Mouse (Mus musculus) lung, postnatal 14 days (tissue): ENCODE results near the gene Pkmyt1.

Experiments used
- DNase-seq: peaks from one replicate; pipeline ENCODE4 v3.0.0; 2021

Pkmyt1 gene

DNA sequence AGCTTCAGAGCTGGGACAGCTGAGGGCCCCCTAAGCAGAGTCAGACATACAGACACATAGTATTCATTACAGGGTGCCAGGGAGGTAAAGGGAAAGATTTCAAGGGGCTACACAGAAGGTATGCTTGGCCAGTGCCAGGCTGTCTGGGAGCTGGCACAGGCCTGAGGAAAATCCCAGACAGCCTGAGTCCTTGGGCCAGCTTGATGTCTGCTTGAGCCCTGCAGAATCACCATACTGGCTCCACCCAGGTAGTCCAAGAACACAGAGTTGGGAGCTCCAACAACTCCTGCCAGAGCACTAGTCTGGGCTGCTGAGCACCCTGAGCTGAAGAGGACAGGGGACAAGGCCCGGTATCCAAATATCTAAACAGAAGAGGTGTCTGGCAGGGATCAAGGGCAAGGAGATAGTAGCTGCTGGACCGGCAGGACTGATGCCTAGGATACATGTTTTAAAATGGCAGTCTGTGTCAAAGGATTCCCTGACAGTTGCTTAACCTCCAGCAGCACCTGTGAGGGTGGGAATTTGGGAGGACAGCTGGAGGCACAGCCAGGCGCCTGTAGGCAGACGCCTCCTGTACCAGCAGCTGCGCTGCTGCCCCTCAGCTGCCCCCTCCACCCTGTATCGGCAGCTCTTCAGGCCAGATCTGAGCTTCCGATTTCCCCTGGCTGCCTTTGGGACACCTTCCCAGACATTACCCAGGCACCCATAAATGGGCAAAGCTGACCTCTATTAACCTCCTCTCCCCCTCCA, 3.6 kb upstream of the Pkmyt1 start, which contains the start of gene 1520401A03Rik:
Gene 1520401A03Rik (minus strand): TSS at position 408 of the 750 bp plus-strand sequence.
- DNase-seq: no peak

DNA sequence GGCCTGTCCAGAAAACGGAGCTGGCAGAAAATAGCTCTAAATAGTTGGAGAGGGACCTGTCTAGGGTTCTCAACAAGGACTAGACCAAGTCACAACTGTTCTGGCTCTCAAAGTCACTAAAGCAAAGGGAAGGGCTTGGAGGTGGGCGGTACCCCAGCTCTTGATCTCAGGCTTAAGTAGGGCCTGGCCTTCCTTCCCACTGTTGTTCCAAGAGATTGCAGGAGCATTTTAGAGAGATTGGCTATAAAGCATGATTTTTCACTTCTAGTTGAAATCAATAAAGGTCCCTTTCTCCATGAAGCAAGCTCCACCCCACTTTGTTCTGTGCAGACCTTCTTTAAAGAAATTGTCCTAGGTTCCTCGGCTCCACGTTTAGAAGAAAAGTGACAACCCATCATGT, 659 bp upstream of the Pkmyt1 start:
- no peak for DNase-seq

DNA sequence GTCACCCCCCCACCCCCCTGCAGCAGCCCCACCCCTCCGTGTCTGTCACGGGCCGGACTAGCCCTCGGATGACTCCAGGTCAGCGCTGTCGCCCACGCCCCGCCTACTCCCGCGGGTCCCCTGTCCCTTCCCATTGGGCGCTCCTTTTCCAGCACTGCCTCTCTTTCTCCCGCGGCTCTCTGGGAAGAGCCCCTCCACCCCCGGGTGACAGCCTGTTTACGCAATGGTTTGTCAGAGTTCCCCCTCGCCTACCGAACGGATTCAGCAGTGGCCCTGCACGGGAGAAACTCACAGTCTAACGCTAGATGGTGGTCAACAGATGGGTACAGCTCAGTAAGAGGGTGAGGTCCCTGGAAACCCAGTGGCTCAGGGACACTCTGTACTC, 614 bp downstream of the Pkmyt1 start:
- DNase-seq: peak; percentile 83

DNA sequence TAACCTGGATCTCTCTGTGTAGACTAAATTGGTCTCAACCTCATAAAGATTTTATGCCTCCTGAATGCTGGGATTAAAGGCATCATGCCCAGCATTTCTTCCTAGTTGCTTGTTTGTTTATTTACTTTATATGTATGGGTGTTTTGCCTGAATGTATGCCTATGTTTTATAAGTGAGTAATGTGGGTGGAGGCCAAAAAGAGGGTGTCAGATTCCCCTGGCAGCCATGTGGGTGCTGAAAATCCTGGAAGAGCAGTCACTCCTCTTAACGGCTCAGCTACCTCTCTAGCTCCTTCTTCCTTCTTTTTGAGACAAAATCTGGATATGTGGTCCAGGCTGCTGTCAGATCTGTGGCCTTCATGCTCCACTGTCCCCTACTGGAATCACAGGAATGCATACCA, 4.3 kb downstream of the Pkmyt1 start:
- no peak for DNase-seq

DNA sequence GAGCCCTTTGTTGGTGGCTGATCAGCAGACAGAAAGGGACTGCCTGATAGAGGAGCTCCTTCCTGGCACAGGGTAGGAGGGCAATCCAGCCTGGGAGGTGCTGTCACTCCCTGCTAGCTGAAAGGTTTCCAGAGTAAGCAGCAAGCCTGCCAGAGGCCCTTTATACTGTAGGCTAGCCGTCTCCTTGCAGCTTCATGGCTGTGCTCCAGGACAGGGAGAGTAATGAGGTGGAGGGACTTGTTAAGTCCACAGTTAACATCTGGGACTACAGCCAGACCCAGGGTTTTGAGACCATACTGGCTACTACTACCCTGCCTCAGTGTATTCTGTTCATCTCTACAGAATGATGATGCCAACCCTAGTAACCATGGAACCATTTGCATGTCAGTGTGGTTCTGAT, 8.2 kb downstream of the Pkmyt1 start:
- DNase-seq: no peak

DNA sequence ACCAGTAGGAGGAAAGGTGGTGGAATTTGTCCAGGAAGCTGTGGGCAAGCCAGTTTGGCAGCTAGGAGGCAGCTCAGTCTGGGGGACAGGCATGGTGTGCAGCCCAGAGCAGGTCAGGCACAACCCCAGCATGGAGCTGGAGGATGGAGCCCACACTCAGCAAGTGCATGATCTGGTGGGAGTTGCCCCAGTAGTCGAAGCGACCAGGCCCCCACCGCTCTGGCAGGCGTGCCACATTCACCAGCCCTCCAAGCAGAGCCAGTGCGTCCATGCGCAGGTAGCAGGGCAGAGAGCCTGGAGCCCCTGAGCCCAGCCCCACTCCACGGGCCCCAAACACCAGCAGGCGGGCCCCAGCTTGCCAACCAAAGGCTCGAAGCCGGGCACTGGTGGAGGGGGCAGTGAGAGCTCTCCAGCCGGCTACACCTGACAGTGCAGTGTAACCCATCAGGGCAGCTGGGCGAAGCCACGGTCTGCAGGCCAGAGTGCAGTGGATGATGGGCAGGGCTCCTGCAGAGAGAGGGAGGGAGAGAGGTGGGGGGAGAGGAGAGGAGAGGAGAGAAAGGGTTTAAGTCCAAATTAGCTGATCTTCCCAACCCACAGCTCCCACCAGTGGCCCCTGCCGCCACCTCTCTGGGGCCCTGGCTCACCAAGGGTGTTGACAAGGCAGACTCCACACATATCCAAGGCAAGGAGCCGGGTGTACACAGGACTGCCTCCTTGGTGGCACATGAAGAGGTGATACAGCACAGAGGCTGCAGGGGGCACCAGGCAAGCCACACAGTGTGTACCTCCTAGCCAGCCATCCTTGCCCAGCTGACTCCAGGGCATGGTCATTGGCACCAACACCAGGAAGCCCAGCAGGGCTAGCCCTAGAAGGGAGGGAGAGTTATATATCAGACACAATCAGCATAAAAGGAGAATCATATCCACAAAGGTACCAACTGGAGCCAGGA, 11.6 kb downstream of the Pkmyt1 start:
- DNase-seq: no peak

DNA sequence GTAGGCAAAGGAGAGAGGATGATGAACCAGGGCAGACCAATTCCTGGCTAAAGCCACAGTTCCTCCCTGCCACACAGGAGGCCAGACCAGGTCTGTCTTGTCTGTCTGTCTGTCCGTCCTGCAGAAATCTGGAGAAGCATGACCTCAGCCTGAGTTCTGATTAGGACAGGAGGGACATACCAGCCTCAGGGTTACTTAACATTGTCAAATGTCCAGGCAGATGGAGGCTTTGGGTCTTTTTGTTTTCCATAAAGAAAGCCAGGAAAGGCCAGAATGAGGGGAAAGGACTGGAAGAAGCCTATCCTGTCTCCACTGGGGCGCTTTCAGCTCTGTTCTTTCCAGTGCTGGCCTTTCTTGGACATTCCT, 12.7 kb downstream of the Pkmyt1 start:
- DNase-seq: no peak

DNA sequence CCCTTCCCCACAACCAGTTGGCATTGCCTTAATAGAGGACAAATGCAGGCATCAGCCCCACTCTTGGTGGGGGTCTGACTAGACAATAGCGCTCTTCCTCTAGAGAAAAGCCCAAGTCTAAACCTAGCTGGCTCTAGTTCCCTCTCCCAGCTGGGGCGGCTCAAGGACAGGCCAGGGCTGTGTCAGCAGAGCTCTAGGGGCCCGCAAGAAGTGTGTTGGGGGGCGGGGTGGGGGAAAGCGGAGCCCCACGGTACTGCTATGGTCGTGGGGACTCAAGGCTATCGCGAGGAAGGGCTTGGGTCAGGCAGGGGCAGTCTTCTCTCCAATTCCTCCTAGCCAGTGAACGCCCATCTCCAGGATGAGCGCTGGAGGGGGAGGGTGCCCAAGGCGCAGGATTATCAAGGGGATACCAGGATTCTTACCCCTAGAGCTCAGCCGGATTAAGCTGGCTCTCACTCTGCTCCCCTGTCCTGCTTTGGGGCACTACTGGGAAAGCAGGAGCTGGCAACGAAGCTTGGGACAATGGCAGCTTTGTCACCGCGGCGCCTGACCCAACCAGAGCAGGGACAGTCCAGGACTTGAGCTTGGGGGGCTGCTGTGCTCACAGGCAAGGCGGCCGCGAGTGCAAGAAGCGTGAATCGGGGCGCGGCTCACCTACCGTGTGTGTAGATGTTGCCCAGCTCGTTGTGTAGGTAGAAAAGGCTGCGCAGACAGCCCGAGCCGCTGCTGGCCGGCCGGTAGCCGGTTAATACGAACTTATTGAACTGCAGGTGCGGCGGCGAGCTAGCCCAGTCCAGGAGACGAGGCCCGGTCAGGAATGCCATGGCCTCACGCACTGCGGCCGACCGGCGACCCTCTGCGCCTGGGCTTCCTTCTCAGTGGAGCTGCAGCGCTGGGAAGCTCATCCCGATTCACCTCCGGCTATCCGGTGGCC, 13.3 kb downstream of the Pkmyt1 start:
- DNase-seq: no peak

DNA sequence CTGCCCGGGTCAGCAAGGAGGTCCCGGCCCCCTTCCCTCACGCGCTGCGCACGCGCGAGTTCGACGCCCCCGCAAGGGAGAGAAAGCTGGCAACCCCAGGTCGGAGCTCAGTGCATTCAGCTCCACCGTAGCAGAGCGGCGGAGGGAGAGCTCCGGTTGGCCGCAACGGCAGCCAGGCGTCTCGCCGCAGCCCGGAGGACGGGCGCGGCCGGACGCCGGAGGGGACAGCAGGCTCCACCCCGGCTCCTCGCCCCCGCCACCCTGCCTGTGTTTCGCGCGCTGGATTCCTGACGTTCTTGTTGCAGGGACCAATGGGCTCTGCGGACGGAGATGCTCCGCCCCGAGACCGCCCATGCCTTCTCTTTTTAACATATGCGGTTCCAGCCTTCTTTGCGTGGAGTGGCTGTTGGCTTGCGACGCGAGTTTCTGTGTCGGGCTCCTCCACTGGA, 14.0 kb downstream of the Pkmyt1 start:
- peak; percentile 92 for DNase-seq

DNA sequence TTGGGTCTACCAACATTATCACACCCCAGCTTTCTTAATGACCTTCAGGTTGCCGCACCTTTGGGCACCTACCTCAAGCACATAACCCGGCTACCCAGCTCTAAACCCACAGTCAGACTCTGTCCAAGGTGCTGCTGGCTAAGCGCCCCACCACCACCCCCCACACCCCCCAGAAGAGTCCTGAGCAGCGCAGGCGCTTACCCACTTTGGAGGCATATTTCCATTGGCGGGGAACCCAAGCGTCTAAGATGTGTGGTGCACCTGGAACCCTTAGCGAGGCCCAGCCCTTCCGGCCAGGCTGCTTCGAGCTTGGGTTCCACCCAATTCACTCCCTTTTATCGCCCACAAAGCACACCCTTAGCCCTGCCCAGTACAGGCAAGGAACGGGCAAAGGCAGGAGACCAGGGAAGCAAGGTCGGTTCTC, 14.5 kb downstream of the Pkmyt1 start, which contains the start of gene Paqr4:
Gene Paqr4 (minus strand): TSS at position 270 of the 424 bp plus-strand sequence.
- no peak for DNase-seq

DNA sequence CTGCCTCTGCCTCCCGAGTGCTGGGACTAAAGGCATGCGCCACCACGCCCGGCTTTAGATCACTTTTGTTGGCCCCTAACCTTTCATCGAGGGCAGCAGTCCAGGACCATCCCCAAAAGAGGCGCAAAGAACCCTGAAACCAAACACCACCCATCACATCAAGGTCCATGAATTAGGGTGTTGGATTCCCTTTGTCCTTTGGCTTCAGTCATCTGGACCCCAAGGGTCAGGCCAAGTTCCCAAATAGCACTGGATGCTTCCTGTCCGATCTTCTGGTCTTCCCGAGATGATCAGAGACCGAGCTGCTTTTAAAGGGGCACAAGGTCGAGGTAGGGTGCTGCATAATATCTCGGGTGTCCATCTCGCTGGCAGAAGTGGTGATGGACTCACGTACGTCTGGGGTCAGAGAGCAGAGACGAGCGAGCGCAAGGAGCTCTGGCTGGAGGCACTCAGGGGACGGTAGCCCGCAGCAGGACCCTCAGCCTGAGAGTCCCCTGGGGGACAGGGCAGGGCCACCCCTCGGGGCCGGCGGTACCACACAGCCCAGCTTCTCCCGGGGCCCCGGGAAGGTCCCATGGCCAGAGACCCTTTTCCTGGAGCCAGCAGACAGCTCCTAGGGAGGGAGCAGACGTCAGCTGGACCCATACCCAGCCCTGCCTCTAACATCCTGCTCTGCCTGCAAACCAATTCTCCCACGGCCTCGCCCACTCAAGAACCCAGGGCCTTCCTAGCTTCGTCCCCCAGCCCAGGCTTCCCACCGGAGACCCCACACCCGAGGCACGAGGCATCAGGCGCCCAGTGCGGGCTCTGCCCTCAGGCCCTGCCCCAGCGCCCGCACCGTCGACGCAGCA, 15.4 kb downstream of the Pkmyt1 start:
- DNase-seq: no peak

DNA sequence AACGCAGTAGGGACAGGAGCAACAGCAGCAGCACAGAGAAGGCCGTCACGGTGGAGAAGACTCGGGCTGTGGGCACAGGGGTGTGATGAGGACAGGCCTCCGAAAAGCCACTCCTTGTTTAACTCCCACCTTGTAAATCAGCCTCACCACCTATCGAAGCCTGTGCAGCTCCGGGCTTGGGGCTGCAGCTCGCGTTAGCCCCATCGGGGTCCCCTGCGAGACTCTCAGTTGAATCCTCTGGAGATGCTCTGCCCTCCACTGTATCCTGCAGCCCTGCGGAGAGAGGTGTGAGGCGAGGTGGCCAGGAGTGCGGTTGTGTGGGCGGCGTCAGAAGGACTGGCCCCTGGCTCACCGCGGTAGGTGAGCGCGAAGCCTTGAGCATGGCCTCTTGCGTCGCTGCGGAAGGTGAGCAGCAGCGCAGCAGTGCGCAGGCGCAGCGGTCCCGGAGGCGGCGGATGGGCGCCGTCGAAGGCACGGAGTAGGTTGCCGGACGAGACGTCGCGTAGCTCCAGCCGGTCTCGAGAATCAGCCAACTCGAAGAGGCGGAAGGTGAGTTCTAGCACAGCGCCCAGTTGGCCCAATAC, 16.2 kb downstream of the Pkmyt1 start:
- DNase-seq: peak; percentile 40

DNA sequence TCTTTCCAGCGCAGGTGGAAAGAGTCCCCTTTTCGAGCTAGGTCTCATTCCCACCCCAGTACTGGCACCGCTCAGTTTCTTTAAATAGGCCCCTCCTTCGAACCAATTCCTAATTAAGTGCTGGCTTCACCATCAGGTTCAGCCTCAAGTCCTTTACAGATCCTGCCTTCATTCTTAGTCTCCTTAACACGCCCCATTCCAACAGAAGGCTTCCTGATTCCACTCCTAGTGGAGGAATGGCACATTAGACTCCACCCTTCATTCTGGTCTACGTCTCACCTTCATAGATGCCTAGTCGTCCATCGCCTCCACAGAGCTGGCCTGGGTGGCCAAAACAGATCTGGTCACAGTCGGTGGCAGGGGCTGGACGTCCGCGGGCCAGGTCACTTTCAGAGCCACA, 16.8 kb downstream of the Pkmyt1 start:
- no peak for DNase-seq

DNA sequence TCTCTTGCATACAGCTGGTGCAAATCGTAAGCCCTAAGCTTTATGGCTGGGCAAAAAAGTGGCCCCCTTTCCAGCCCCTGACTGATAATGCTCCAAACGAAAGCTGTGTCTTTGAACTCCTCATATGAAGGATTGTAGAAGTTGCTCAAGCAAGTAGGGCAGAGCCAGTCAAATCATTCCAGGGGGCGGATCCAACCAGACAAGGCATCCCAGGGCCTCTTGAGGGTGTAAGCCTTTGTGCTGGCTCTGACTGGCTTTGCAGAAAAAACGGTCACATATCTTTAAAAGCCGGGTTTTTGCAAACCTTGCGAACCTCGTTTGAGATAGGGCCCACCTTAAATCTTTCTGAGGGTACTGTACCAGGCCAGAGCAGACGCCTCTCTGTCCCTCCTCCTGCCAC, 17.9 kb downstream of the Pkmyt1 start:
- no peak for DNase-seq

DNA sequence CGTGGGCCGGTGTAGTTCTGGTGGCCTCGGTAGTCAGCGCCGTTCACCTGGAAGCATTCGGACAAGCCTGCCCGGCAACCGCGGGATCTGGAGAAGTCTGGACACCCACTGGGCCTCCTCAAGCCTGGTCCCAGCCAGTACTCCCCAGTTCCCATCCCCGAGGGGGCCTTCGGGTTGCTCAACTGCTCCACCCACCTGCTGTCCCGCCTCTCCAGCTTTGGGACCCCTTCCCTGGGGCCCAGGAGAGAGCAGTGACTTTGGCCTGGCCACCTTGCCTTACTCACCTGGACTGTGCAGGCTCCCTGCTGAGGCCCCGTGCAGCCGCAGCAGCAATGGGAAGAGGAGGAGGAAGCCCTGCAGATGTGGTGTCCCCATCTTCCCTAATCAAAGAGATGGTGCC, 18.5 kb downstream of the Pkmyt1 start:
- DNase-seq: no peak

DNA sequence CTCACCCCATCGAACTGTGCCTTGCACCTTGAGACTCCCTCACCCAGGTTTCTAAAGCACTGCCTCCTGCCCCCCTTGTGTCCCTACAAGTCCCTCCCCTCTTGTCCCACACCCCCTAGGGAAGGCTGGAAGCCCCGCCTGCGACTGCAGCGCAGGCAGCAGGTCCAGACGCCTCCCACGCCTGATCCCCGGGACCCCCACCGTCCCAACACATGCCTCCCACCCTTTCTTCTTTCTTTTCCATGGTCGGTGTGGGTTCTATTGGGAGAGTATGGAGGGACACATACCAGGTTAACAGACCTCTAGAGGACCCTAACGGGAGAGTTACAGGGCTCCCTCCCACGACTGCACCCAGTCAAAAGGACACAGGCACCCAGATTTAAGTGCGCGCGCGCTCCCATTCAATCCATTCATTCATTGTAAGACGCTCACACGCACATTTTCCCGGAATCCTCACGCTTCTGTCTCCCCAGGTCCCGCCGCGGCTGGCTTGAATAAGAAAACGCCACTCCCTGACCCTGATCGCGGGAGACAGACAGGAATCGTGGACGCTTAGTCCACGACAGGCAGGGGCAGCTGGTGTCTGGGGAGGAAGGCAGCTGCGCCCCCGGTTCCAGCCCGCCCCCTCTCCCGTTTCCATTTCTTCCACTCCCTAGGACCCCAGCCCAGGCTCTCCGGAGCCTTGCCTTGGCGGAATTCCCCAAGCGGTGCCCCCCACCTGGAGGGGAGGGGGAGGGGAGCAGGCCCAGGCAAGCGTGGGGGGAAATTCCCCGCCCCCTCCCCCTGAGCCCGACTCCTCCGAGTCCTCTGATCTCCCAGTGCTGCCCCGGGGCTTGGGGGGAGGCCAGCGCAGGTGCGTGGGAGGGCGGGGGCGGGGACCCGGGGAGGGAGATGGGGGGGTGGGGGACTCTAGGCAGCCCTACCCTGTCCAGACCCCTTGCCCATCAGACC, 19.4 kb downstream of the Pkmyt1 start, which contains the start of gene Kremen2:
Gene Kremen2 (minus strand): TSS at position 533 of the 951 bp plus-strand sequence.
- no peak for DNase-seq

DNA sequence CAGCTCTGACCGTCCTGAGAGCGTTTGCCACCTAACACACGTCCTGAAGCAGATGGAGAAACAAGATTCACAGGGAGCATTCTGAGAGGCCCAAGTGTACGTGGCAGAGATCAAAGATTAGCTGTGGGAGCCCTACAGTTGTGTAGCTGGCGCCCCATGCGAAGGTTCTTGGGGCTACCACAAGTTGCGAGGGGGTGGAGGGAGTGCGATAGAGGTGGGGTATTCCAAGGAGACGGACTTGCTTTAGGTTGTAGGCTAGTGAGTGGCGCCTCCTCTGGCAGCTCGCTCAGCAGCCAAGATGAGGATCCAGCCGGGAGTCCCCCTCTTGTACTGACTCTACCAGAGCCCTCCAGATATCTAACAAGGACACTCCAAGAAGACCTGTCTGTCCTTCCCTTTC, 20.2 kb downstream of the Pkmyt1 start:
- DNase-seq: no peak

DNA sequence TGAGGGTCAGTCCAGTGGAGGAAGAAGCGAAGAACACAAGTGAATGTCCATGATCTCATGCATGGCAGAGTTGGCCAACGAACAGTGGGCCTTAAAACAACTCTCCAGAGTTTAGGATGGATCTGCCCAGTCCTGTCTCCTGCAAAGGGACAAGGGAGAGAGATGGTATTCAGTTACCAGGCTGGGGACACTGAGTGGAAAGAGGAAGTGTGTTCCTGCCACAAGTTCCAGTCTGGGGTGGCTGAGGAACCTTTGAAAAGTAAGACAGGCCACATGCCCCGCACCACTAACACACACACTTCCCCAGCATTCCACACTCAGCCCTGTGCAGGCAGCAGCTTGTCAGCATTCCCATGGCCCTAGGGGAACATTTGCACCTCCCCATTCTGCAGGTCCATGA, 20.6 kb downstream of the Pkmyt1 start:
- DNase-seq: no peak

DNA sequence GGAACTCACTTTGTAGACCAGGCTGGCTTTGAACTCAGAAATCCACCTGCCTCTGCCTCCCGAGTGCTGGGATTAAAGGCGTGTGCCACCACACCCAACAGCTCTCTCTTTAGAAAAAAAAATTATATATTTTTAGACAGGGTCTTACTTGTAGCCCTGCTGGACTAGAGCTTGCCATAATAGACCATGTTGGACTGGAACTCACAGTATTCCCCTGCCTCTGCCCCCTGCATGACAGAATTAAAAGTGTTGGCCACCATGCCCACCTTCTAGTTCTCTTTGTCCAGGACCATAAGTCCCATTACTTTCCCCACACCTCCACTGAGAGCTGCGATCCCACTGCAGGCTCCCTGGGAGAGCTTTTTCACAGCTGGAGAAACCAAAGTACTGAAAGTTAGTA, 21.3 kb downstream of the Pkmyt1 start:
- no peak for DNase-seq

DNA sequence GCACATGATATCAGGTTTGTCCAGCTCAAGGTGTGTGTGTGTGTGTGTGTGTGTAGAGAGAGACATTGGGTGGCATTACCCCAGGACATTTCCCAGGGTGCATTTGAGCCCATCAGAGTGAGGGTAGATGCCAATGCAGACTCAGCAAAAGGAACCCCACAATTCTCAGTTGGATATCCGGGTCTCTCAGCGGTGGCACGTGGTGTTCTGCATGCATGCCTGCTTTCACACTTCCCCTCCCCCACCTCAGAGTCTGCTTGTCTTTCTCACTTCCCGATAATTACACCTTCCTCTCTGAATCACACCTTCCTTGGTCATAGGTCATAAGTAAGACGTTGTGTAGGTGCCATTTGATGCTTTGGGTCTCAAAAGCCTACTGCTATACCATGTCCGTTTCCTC, 21.9 kb downstream of the Pkmyt1 start:
- no peak for DNase-seq
